Mouse (Mus musculus): ENCODE measurements at regions not wholly inside any gene's neighbourhood (a gene's known extent, or its start where the extent isn't known, plus 50 kb on each side); places are given as distances from the start of the nearest gene placed in this dataset.

GRCm38 (mm10) chr1:32930381-32930780 is 383.3 kb upstream of the Gm5415 start:
- TF ChIP-seq POLR2A (IDR thresholded peaks at IDR 0.05; ENCODE audit: control insufficient read depth, low read depth, low read length) = no peak
- TF ChIP-seq CTCF (IDR thresholded peaks at IDR 0.05; ENCODE audit: control insufficient read depth, insufficient read depth, insufficient replicate concordance, low read depth, low read length) = no peak
